Mouse (Mus musculus) bone marrow macrophage, adult 2 months (primary cell): ENCODE results near the gene Hspa1b.

ENCODE experiments used
- CTCF ChIP-seq: IDR thresholded peaks from 2 replicates; pipeline ENCODE4 v1.5.1; 2012; ENCODE audit warnings: low read depth, mild to moderate bottlenecking, low read length, moderate library complexity
- POLR2A ChIP-seq: IDR thresholded peaks from 2 replicates; pipeline ENCODE4 v1.6.1; 2012; ENCODE audit warnings: mild to moderate bottlenecking, low read depth, low read length, borderline replicate concordance

- TF ChIP-seq POLR2A (no peak), CTCF (no peak)
Observed at GRCm38 (mm10) chr17:34943128-34943815, 15.8 kb downstream of the Hspa1b start.
